Mouse (Mus musculus) stomach, postnatal 0 days (tissue): ENCODE results near the gene Tmx2. TPM values are rescaled to one million over a fixed set of nuclear protein-coding genes. Genes with fewer than 3 reads are reported as not detected.
A peak's percentile ranks its signal among the peaks of the same experiment; 100 is the strongest.

ENCODE experiments used
- ATAC-seq: fragments of 200-750 bp; cut with Nextera tagmentation; 2 replicates; pipeline ENCODE4 v1.8.0; 2017; ENCODE audit not compliant: low FRiP score, low TSS enrichment
- DNase-seq: peaks from one replicate; pipeline ENCODE4 v3.0.0-alpha.2; 2016; ENCODE audit warnings: low spot score
- H3K27ac ChIP-seq: fragments of 300-500 bp; sonication (generic); replicated peaks from 2 replicates; pipeline ENCODE4 v1.5.1; 2014; ENCODE audit warnings: mild to moderate bottlenecking, control low read depth
- H3K27me3 ChIP-seq: fragments of 300-500 bp; sonication (generic); 2 replicates; pipeline ENCODE4 v1.6.1; 2014; ENCODE audit warnings: low read length; ENCODE audit not compliant: control insufficient read depth, insufficient read depth
- H3K36me3 ChIP-seq: fragments of 300-500 bp; sonication (generic); 2 replicates; pipeline ENCODE4 v1.6.1; 2014; ENCODE audit warnings: low read length, mixed read lengths; ENCODE audit not compliant: control insufficient read depth, insufficient read depth
- H3K4me1 ChIP-seq: fragments of 300-500 bp; sonication (generic); replicated peaks from 2 replicates; pipeline ENCODE4 v1.6.1; 2014; ENCODE audit warnings: antibody characterized with exemption; ENCODE audit not compliant: control insufficient read depth, insufficient read depth
- H3K4me2 ChIP-seq: fragments of 300-500 bp; sonication (generic); replicated peaks from 2 replicates; pipeline ENCODE4 v1.6.1; 2014; ENCODE audit warnings: low read depth, mild to moderate bottlenecking, control low read depth, moderate library complexity
- H3K4me3 ChIP-seq: fragments of 300-500 bp; sonication (generic); 2 replicates; pipeline ENCODE4 v1.5.1; 2014; ENCODE audit warnings: low read depth, low read length, control low read depth
- H3K9ac ChIP-seq: fragments of 300-500 bp; sonication (generic); 2 replicates; pipeline ENCODE4 v1.6.1; 2014; ENCODE audit warnings: mild to moderate bottlenecking, low read length, control low read depth, mixed read lengths
- H3K9me3 ChIP-seq: fragments of 300-500 bp; sonication (generic); 2 replicates; pipeline ENCODE4 v1.6.1; 2016; ENCODE audit warnings: low read length; ENCODE audit not compliant: control insufficient read depth
- CTCF ChIP-seq: IDR thresholded peaks from 2 replicates; pipeline ENCODE4 v1.5.1; 2016; ENCODE audit warnings: antibody characterized with exemption, low read depth, mild to moderate bottlenecking, moderate library complexity
- EP300 ChIP-seq: optimal IDR thresholded peaks from 2 replicates; pipeline ENCODE3; 2016; ENCODE audit warnings: antibody characterized with exemption
- WGBS: fragments of 180-500 bp; shearing (Covaris S2); extraction: QIAGEN DNeasy Blood & Tissue Kit; methylation state at CpG from one replicate; pipeline ENCODE4 v1.1.7; 2014; 5-methylcytosine and 5-hydroxymethylcytosine counted together
- polyA plus RNA-seq: library from polyadenylated mRNA; unstranded; fragments of >200 nt; fragmentation: Nextera tagmentation; extraction: Ambion mirVana; gene quantifications from 2 replicates; pipeline ENCODE4 v1.2.1, GENCODE M21; 2015

Tmx2 gene
- polyA plus RNA-seq, 1 experiment from 2014 or later = 80.9 TPM

DNA sequence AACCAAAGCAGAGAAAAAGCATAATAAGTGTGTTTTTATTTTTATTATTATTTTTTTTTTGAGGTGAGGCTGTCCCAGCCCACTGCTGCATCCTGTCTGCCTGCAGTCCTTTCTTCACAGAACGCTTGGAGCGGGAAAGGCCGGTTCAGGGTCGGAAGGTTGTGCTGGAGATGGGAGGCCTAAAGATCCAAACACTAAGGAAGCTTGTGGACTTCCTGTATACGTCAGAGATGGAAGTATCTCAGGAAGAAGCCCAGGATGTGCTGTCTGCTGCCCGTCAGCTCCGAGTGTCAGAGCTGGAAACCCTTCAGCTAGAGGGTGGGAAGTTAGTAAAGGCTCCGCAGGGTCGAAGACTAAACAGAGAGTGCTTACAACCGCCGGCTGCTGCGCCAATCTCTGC lies 12.9 kb downstream of the Tmx2 start:
- TF ChIP-seq EP300 = no peak
- TF ChIP-seq CTCF = no peak
- Histone ChIP-seq H3K27me3 (no peaks in the 10 kb centered on the region), H3K4me1 (no peaks in the 10 kb centered on the region), H3K27ac (no peak overlapping the region), H3K9ac (no peak overlapping the region), H3K9me3 (no peaks in the 10 kb centered on the region), H3K4me3 (no peak overlapping the region), H3K36me3 (no peaks in the 10 kb centered on the region), H3K4me2 (no peak overlapping the region)
- ATAC-seq = no peak
- WGBS = 50% methylated on average over 12 of the region's 12 CpGs
- no peak for DNase-seq

DNA sequence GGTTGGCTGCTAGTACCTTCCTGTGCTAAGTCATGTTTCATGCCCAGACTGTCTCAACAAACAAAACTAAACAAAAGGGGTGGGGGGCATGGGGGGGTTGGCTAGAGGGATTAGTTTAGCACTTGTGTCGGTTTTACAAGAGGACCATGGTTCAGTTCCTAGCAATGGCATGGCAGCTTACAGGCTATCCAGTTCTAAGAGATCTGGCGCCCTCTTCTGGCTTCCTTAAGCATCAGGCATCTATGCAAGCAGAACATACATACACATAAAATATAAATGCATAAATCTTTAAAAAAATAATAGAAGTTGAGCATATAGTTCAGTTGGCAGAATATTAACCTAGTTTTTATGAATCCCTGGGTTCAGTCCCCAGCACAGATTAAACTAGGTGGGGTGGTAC lies 16.1 kb downstream of the Tmx2 start:
- Histone ChIP-seq H3K4me1 (no peaks in the 10 kb centered on the region), H3K4me3 (no peak overlapping the region), H3K9ac (no peak overlapping the region), H3K4me2 (no peak overlapping the region), H3K36me3 (no peaks in the 10 kb centered on the region), H3K27me3 (no peaks in the 10 kb centered on the region), H3K9me3 (no peaks in the 10 kb centered on the region), H3K27ac (no peak overlapping the region)
- no peak for TF ChIP-seq EP300
- TF ChIP-seq CTCF = peak; percentile 74
- DNase-seq = peak; percentile 65
- 38% methylated on average over 2 of the region's 2 CpGs for WGBS
- ATAC-seq = no peak; the same call in 1 of the 2 replicates

GRCm38 (mm10) chr2:84660253-84660652 lies 18.7 kb downstream of the Tmx2 start:
- DNase-seq = peak; percentile 29
- ATAC-seq = peak; percentile 51; the same call in 1 of the 2 replicates
- no peak overlapping the region for H3K4me3 ChIP-seq
- H3K9ac ChIP-seq = no peak overlapping the region
- H3K9me3 ChIP-seq = no peaks in the 10 kb centered on the region
- no peaks in the 10 kb centered on the region for H3K4me1 ChIP-seq
- H3K27ac ChIP-seq = no peak overlapping the region
- 65% methylated on average over 3 of the region's 3 CpGs for WGBS
- no peaks in the 10 kb centered on the region for H3K27me3 ChIP-seq
- TF ChIP-seq CTCF (peak; percentile 82), EP300 (no peak)
- H3K4me2 ChIP-seq = no peak overlapping the region
- H3K36me3 ChIP-seq = no peaks in the 10 kb centered on the region

- no peaks in the 10 kb centered on the region for H3K4me1 ChIP-seq
- H3K4me3 ChIP-seq = no peak within 1 kb of the TSS
- TF ChIP-seq CTCF = no peak
- no peak for TF ChIP-seq EP300
- no peaks in the 10 kb centered on the region for H3K36me3 ChIP-seq
- no peak within 1 kb of the TSS for H3K4me2 ChIP-seq
- no peak within 1 kb of the TSS for H3K27ac ChIP-seq
- no peaks in the 10 kb centered on the region for H3K9me3 ChIP-seq
- DNase-seq (no peak), ATAC-seq (no peak; the same call in 1 of the 2 replicates)
- WGBS = 93% methylated on average over 32 of the region's 32 CpGs
- no peak within 1 kb of the TSS for H3K9ac ChIP-seq
- H3K27me3 ChIP-seq = no peaks in the 10 kb centered on the region
Measured at GRCm38 (mm10) chr2:84658806-84659205, 20.1 kb downstream of the Tmx2 start, which contains the start of gene Btbd18. TSS of gene Btbd18 (plus strand) at chr2:84659079.

GRCm38 (mm10) chr2:84655864-84656263 lies 23.1 kb downstream of the Tmx2 start:
- WGBS = 64% methylated on average over 1 of the region's 1 CpGs
- no peaks in the 10 kb centered on the region for H3K9me3 ChIP-seq
- H3K4me2 ChIP-seq = no peak overlapping the region
- TF ChIP-seq CTCF (no peak), EP300 (no peak)
- H3K9ac ChIP-seq = no peak overlapping the region
- no peaks in the 10 kb centered on the region for H3K4me1 ChIP-seq
- H3K27ac ChIP-seq = no peak overlapping the region
- no peaks in the 10 kb centered on the region for H3K27me3 ChIP-seq
- H3K36me3 ChIP-seq = no peaks in the 10 kb centered on the region
- ATAC-seq (no peak), DNase-seq (no peak)
- H3K4me3 ChIP-seq = no peak overlapping the region

GRCm38 (mm10) chr2:84653354-84653753 lies 25.6 kb downstream of the Tmx2 start:
- TF ChIP-seq CTCF (peak; percentile 60), EP300 (no peak)
- H3K36me3 ChIP-seq = no peaks in the 10 kb centered on the region
- no peak overlapping the region for H3K4me3 ChIP-seq
- ATAC-seq (no peak), DNase-seq (no peak)
- no peaks in the 10 kb centered on the region for H3K9me3 ChIP-seq
- no peak overlapping the region for H3K9ac ChIP-seq
- H3K4me1 ChIP-seq = no peaks in the 10 kb centered on the region
- no peaks in the 10 kb centered on the region for H3K27me3 ChIP-seq
- no peak overlapping the region for H3K27ac ChIP-seq
- H3K4me2 ChIP-seq = no peak overlapping the region
